Mouse (Mus musculus) hindbrain, postnatal 0 days (tissue): ENCODE data around the gene Chst15. TPM values are rescaled to one million over a fixed set of nuclear protein-coding genes. Genes with fewer than 3 reads are reported as not detected.

Experiments used
- ATAC-seq: fragments of 200-750 bp; cut with Nextera tagmentation; 2 replicates; pipeline ENCODE4 v1.8.0; 2017; ENCODE audit warnings: mild to moderate bottlenecking, moderate TSS enrichment, moderate library complexity
- DNase-seq: peaks from one replicate; pipeline ENCODE4 v3.0.0-alpha.2; 2015; ENCODE audit warnings: low spot score
- H3K27ac ChIP-seq: fragments of 300-500 bp; sonication (generic); 2 replicates; pipeline ENCODE4 v1.5.1; 2014; ENCODE audit warnings: mild to moderate bottlenecking
- H3K27me3 ChIP-seq: fragments of 300-500 bp; sonication (generic); 2 replicates; pipeline ENCODE4 v1.6.1; 2014; ENCODE audit warnings: low read length, mixed read lengths; ENCODE audit not compliant: insufficient read depth
- H3K36me3 ChIP-seq: fragments of 300-500 bp; sonication (generic); 2 replicates; pipeline ENCODE4 v1.6.1; 2014; ENCODE audit warnings: low read length, mixed read lengths; ENCODE audit not compliant: insufficient read depth
- H3K4me1 ChIP-seq: fragments of 300-500 bp; sonication (generic); 2 replicates; pipeline ENCODE4 v1.6.1; 2014; ENCODE audit warnings: antibody characterized with exemption, low read length, mixed read lengths; ENCODE audit not compliant: insufficient read depth
- H3K4me2 ChIP-seq: fragments of 300-500 bp; sonication (generic); 2 replicates; pipeline ENCODE4 v1.6.1; 2014; ENCODE audit warnings: low read depth, mild to moderate bottlenecking, low read length, moderate library complexity, mixed read lengths
- H3K4me3 ChIP-seq: fragments of 300-500 bp; sonication (generic); 2 replicates; pipeline ENCODE4 v1.5.1; 2014; ENCODE audit warnings: low read length
- H3K9ac ChIP-seq: fragments of 300-500 bp; sonication (generic); replicated peaks from 2 replicates; pipeline ENCODE4 v1.6.1; 2014; ENCODE audit warnings: mild to moderate bottlenecking, low read length, moderate library complexity, mixed read lengths
- H3K9me3 ChIP-seq: fragments of 300-500 bp; sonication (generic); 2 replicates; pipeline ENCODE4 v1.6.1; 2016; ENCODE audit warnings: low read length, mixed read lengths
- CTCF ChIP-seq: IDR thresholded peaks from 2 replicates; pipeline ENCODE4 v1.5.1; 2016; ENCODE audit warnings: antibody characterized with exemption, control low read depth, low read depth
- WGBS: fragments of 180-500 bp; shearing (Covaris S2); extraction: QIAGEN DNeasy Blood & Tissue Kit; methylation state at CpG from one replicate; pipeline ENCODE4 v1.1.7; 2014; 5-methylcytosine and 5-hydroxymethylcytosine counted together
- polyA plus RNA-seq: library from polyadenylated mRNA; unstranded; fragments of >200 nt; fragmentation: Nextera tagmentation; extraction: Ambion mirVana; gene quantifications from 2 replicates; pipeline ENCODE4 v1.2.1, GENCODE M21; 2015
- total RNA-seq: library from RNA; depleted of rRNA; stranded (reverse); fragments of >200 nt; gene quantifications from 2 replicates; pipeline ENCODE4 v1.2.3, GENCODE M21; 2014

Chst15 gene
- total and polyA plus RNA-seq, 2 experiments from 2014 or later = 16.7 to 32.6 TPM

DNA sequence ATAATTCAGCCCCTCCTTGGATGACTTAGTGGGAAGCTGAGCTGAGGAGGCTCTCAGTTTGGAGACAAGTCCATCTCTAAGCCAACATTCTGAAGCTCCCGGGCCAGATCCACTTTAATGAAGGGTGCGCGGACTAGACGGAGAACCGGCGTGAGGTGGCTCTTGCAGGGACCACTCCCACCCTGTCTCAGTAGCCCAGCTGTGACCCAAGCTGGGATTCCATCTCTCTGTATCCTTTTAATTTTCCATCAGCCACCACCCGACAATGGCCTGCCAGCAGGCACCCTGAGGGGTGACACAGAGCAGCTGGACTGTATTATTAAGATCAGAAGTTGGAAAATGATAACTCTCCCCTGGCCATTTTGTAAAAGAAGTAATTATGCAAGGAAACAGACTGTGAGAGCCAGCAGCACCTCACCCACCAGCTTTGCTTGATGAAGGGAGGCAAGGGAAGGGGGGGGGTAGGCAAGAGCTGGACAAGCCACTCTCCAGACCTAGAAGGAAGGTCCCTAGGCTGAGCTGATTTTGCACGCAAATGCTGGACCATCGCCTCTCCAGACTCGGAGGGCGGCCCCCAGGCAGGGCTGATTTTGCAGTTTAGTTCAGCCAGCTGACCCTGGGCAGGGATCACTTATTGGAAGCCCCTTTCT, 20.4 kb upstream of the Chst15 start:
- H3K9ac ChIP-seq = no peak overlapping the region
- no peak overlapping the region for H3K4me2 ChIP-seq
- 61% methylated on average over 11 of the region's 11 CpGs for WGBS
- H3K9me3 ChIP-seq = no peaks in the 10 kb centered on the region
- H3K4me3 ChIP-seq = no peak overlapping the region
- no peak for ATAC-seq
- H3K4me1 ChIP-seq = peaks cover 8% of the 10 kb centered on the region
- H3K36me3 ChIP-seq = no peaks in the 10 kb centered on the region
- TF ChIP-seq CTCF = no peak
- DNase-seq = no peak
- H3K27me3 ChIP-seq = no peaks in the 10 kb centered on the region
- 0 out of 2 replicates have a peak overlapping the region, but pooled peaks have one; percentile 34 for H3K27ac ChIP-seq

DNA sequence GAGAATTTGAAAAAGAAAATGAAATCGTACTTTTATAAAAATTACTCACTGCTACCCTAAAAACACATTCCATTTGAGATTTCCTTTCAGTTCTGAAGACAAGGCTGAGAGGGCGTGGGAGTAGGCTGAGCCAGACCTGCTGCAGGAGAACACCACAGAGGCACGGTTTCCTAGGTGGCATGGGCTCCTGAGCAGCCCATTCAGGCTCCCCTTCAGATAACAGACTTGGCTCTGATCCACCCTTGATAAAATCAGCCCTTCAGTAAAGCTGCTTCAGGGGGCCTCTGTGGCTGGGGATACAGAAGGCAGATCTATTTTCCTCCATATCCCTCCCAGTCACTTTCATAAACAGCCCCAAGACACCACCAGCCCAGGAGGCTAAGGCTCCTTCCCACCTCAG, 19.8 kb upstream of the Chst15 start:
- ATAC-seq = no peak
- Histone ChIP-seq H3K27ac (0 out of 2 replicates have a peak overlapping the region, but pooled peaks have one; percentile 34), H3K27me3 (no peaks in the 10 kb centered on the region), H3K9ac (no peak overlapping the region), H3K4me1 (peaks cover 8% of the 10 kb centered on the region), H3K36me3 (no peaks in the 10 kb centered on the region), H3K4me3 (no peak overlapping the region), H3K4me2 (no peak overlapping the region), H3K9me3 (no peaks in the 10 kb centered on the region)
- 52% methylated on average over 3 of the region's 3 CpGs for WGBS
- TF ChIP-seq CTCF = no peak
- DNase-seq = no peak

DNA sequence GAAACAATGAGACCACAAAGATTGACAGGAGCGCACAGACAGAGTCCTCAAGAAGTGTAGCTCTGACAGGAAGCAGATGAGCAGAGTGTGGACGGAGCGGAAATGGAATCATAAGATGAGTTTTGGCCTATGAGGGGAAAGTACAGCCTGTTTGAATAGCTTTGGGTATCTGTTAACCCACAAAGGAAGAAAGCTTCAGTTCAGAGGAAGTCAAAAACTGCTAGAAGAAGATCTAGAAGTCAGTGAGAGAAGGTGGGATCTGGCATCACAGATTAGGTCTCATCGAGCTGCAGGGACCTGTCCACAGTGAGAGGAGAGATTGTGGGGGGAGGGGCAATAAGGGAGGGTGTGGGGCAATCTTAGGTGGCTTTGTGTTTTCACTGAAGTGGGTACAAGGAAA, 18.3 kb upstream of the Chst15 start:
- no peak for DNase-seq
- Histone ChIP-seq H3K27ac (no peak overlapping the region), H3K4me3 (no peak overlapping the region), H3K4me1 (peaks cover 8% of the 10 kb centered on the region), H3K4me2 (no peak overlapping the region), H3K9me3 (no peaks in the 10 kb centered on the region), H3K9ac (no peak overlapping the region), H3K36me3 (no peaks in the 10 kb centered on the region), H3K27me3 (no peaks in the 10 kb centered on the region)
- WGBS = 95% methylated on average over 4 of the region's 4 CpGs
- ATAC-seq = no peak
- no peak for TF ChIP-seq CTCF

DNA sequence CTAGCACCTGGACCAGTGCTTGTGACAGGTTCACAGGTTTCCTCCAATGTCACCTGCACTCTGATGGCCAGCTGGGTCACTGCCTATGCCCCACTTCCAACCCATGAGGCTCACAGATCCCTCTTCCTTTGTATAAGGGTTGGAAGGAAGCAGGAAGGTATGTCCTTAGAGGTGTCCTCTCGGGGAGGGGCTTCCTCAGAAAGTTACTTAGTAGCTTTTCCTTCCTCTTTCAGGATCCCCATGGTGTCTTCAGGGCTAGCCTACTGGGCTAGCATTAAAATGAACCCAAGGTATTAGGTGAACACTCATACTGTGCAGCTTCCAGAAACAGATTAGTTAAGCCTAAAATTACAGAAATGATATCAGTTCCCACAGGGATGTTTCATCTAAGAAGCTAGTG, 16.1 kb upstream of the Chst15 start:
- H3K27ac ChIP-seq = no peak overlapping the region

DNA sequence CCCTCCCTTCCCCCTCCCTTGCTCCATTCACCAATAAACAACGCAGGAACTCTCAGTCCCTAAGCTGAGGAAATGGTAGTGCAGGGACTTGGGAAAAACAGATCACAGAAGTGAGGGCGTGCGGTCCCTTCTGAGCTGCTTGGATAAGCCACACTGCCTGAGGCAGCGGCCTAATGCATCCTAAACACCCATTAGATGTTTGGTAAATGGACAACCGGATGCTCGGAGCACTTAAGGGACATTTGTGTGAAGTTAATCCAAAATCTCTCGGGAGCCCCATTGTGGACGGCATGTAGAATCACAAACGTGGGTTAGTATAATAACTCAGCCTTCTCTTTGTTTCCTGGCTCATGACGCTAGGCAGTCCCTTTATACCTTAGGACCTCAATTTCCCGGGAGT, 15.1 kb upstream of the Chst15 start:
- H3K4me1 ChIP-seq = peaks cover 5% of the 10 kb centered on the region
- no peak for TF ChIP-seq CTCF
- H3K4me2 ChIP-seq = no peak overlapping the region
- H3K9me3 ChIP-seq = no peaks in the 10 kb centered on the region
- H3K27ac ChIP-seq = no peak overlapping the region
- H3K27me3 ChIP-seq = no peaks in the 10 kb centered on the region
- no peak overlapping the region for H3K9ac ChIP-seq
- H3K4me3 ChIP-seq = no peak overlapping the region
- ATAC-seq (no peak), DNase-seq (peak; percentile 40)
- WGBS = 42% methylated on average over 11 of the region's 11 CpGs
- no peaks in the 10 kb centered on the region for H3K36me3 ChIP-seq

More for the DNA sequence above, 16.1 kb upstream of the Chst15 start:
- ATAC-seq (no peak), DNase-seq (no peak)
- 80% methylated on average over 1 of the region's 1 CpGs for WGBS
- Histone ChIP-seq H3K9ac (no peak overlapping the region), H3K4me1 (peaks cover 8% of the 10 kb centered on the region), H3K9me3 (no peaks in the 10 kb centered on the region), H3K4me3 (no peak overlapping the region), H3K36me3 (no peaks in the 10 kb centered on the region), H3K27me3 (no peaks in the 10 kb centered on the region), H3K4me2 (no peak overlapping the region)
- no peak for TF ChIP-seq CTCF

DNA sequence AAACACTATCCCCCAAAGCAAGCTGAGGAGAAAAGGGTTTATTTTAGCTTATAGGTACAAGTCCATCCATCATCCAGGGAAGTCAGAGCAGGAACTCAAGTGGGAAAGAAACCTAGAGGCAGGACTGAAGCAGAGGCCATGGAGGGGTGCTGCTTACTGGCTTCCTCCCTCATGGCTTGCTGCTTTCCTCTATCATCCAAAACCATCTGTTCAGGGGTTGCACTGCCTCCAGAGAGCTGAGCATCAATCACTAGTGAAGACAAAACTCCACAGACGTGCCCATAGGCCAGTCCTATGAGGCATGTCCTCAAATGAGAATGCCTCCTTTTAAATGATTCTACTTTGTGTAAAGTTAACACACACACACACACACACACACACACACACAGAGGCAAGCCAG, 13.2 kb upstream of the Chst15 start:
- no peak overlapping the region for H3K4me3 ChIP-seq

DNA sequence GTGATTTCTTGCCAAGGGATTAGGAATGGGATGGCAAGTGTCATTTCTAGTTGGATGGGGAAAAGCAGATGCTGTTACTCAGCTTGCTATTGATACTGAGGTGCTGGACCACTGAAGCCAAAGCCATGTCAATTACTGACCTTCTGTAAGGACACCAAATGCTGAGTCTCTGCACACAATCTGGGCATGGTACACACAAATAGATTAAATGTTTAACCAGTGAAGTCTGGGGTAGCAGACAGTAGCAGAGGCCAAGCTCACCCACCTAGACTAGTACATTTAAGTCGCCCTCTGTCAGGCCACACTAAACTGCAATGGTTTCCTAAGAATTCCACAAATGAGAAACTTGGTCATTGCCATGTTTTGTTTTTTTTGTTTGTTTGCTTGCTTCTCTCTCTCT, 11.6 kb upstream of the Chst15 start:
- Histone ChIP-seq H3K4me1 (0 out of 2 replicates have a peak, but pooled peaks cover 3% of the 10 kb centered on the region), H3K36me3 (no peaks in the 10 kb centered on the region), H3K4me2 (no peak overlapping the region), H3K4me3 (no peak overlapping the region), H3K27me3 (no peaks in the 10 kb centered on the region), H3K9me3 (no peaks in the 10 kb centered on the region), H3K9ac (no peak overlapping the region), H3K27ac (no peak overlapping the region)
- ATAC-seq (no peak), DNase-seq (no peak)
- TF ChIP-seq CTCF = no peak
- WGBS = 93% methylated on average over 1 of the region's 1 CpGs

More for the DNA sequence above, 13.2 kb upstream of the Chst15 start:
- Histone ChIP-seq H3K27me3 (no peaks in the 10 kb centered on the region), H3K4me1 (0 out of 2 replicates have a peak, but pooled peaks cover 3% of the 10 kb centered on the region), H3K9ac (no peak overlapping the region), H3K36me3 (no peaks in the 10 kb centered on the region), H3K4me2 (no peak overlapping the region), H3K9me3 (no peaks in the 10 kb centered on the region), H3K27ac (no peak overlapping the region)
- DNase-seq (no peak), ATAC-seq (no peak)
- WGBS = 47% methylated on average over 1 of the region's 1 CpGs
- TF ChIP-seq CTCF = no peak
